In genomic region chrX:72987520-72987905, GRCm38 (mm10) we compare ENCODE assay signal across 9 mouse cellular contexts. TPM values are rescaled to one million over a fixed set of nuclear protein-coding genes. Genes with fewer than 3 reads are reported as not detected.
A peak's percentile ranks its signal among the peaks of the same experiment; 100 is the strongest.
DNase-seq lines count a peak whose midpoint lies in the region; ATAC-seq and TF ChIP-seq lines count a peak whose summit lies in the region.
"Had no signal": no experiment of that assay in that cellular context is flagged by ENCODE, and none has a peak within 500 bp of the region (broad histone marks: within the 10 kb centered on the region; RNA-seq: fewer than 3 reads in every experiment).

No protein-coding gene starts in this region.

- no peak overlapping the region for H3K9ac ChIP-seq in liver, embryonic 11.5 days (ENCODE audit: low read depth, low read length)
- H3K9ac ChIP-seq in stomach, embryonic 16.5 days (ENCODE audit: low read length) = peak overlapping the region; percentile 67

- peak overlapping the region; percentile 68 for H3K4me2 ChIP-seq in liver, embryonic 11.5 days
- peak overlapping the region; percentile 69 for H3K4me2 ChIP-seq in stomach, embryonic 16.5 days (ENCODE audit: low read depth, low read length)

- DNase-seq in heart, embryonic 10.5 days (ENCODE audit: low spot score) = no peak
- no peak for DNase-seq in heart, postnatal 25 days (ENCODE audit: low spot score)
- no peak for DNase-seq in testis, postnatal 14 days (ENCODE audit: low spot score)
- DNase-seq in liver, embryonic 11.5 days (ENCODE audit: low spot score) = no peak
- no peak for DNase-seq in urinary bladder, adult 18-20 months (ENCODE audit: low spot score in 2 of 2)
- no peak for DNase-seq in left cerebral cortex, adult 9 months (ENCODE audit: low spot score in 2 of 2)

- H3K9me3 ChIP-seq in heart, embryonic 10.5 days = no peaks in the 10 kb centered on the region
- no peaks in the 10 kb centered on the region for H3K9me3 ChIP-seq in liver, embryonic 11.5 days (ENCODE audit: control insufficient read depth, low read length)
- H3K9me3 ChIP-seq in stomach, embryonic 16.5 days (replicated peaks; ENCODE audit: control insufficient read depth, low read length) = no peaks in the 10 kb centered on the region

- ATAC-seq in liver, embryonic 11.5 days (replicated peaks; ENCODE audit: low FRiP score) = no peak
- no peak for ATAC-seq in stomach, embryonic 16.5 days (ENCODE audit: insufficient read depth, low FRiP score)

- intact Hi-C loops in heart, postnatal 25 days (cut with DNase I) = no loop called here

- peak overlapping the region; percentile 60 for H3K4me3 ChIP-seq in heart, embryonic 10.5 days
- peak overlapping the region; percentile 73 for H3K4me3 ChIP-seq in testis, adult 2 months (ENCODE audit: control insufficient read depth, low read depth, low read length)
- peak overlapping the region; percentile 41 for H3K4me3 ChIP-seq in liver, embryonic 11.5 days (ENCODE audit: low read depth, low read length)
- peak overlapping the region; percentile 46 for H3K4me3 ChIP-seq in stomach, embryonic 16.5 days (replicated peaks; ENCODE audit: low read length)

- no peak for TF ChIP-seq CTCF in testis, adult 2 months (IDR thresholded peaks at IDR 0.05; ENCODE audit: control insufficient read depth, insufficient read depth, insufficient replicate concordance, low read depth, low read length)

- H3K27ac ChIP-seq in heart, embryonic 10.5 days = peak overlapping the region; percentile 83
- no peak overlapping the region for H3K27ac ChIP-seq in testis, adult 2 months (ENCODE audit: control insufficient read depth, insufficient read depth, low read depth, low read length)
- H3K27ac ChIP-seq in liver, embryonic 11.5 days (ENCODE audit: low read depth, low read length) = no peak overlapping the region
- H3K27ac ChIP-seq in stomach, embryonic 16.5 days (ENCODE audit: low read length) = no peak overlapping the region

- H3K36me3 ChIP-seq in heart, embryonic 10.5 days = no peaks in the 10 kb centered on the region
- no peaks in the 10 kb centered on the region for H3K36me3 ChIP-seq in testis, adult 2 months (ENCODE audit: control insufficient read depth, insufficient read depth, low read length)
- H3K36me3 ChIP-seq in liver, embryonic 11.5 days (ENCODE audit: control insufficient read depth, insufficient read depth, low read length) = no peaks in the 10 kb centered on the region
- H3K36me3 ChIP-seq in stomach, embryonic 16.5 days (ENCODE audit: control insufficient read depth, insufficient read depth, low read length) = no peaks in the 10 kb centered on the region

- no peak for TF ChIP-seq POLR2A in testis, adult 2 months (IDR thresholded peaks at IDR 0.05; ENCODE audit: control insufficient read depth, low read depth, low read length)

- H3K27me3 ChIP-seq in heart, embryonic 10.5 days (ENCODE audit: insufficient read depth, poor library complexity, severe bottlenecking) = peaks cover 27% of the 10 kb centered on the region; the same call in 1 of the 2 replicates
- H3K27me3 ChIP-seq in testis, adult 2 months (ENCODE audit: control insufficient read depth, insufficient read depth, low read length) = no peaks in the 10 kb centered on the region
- peaks cover 36% of the 10 kb centered on the region for H3K27me3 ChIP-seq in liver, embryonic 11.5 days (replicated peaks; ENCODE audit: control insufficient read depth, insufficient read depth, low read length)
- H3K27me3 ChIP-seq in stomach, embryonic 16.5 days (ENCODE audit: control insufficient read depth, insufficient read depth, low read length) = no peaks in the 10 kb centered on the region

- H3K4me1 ChIP-seq in heart, embryonic 10.5 days = no peaks in the 10 kb centered on the region
- peaks cover 3% of the 10 kb centered on the region for H3K4me1 ChIP-seq in testis, adult 2 months (ENCODE audit: control insufficient read depth, insufficient read depth, low read length)
- H3K4me1 ChIP-seq in liver, embryonic 11.5 days (replicated peaks; ENCODE audit: control insufficient read depth, insufficient read depth, low read length) = no peaks in the 10 kb centered on the region; the same call in 1 of the 2 replicates
- no peaks in the 10 kb centered on the region for H3K4me1 ChIP-seq in stomach, embryonic 16.5 days (ENCODE audit: control insufficient read depth, insufficient read depth, low read length)

- WGBS in heart, embryonic 10.5 days = 19% methylated on average over 14 of the region's 14 CpGs
- WGBS in liver, embryonic 11.5 days = 21% methylated on average over 14 of the region's 14 CpGs
- 22% methylated on average over 14 of the region's 14 CpGs for whole genome bisulfite sequencing in stomach, embryonic 16.5 days

RNA-seq across cellular contexts. Expression of gene Zfp185, which starts 0.4 kb away (rescaled TPM):
- 5.7 and 7.2 TPM in 2 replicates for polyA plus RNA-seq in heart, embryonic 10.5 days (2016; fragmentation: Nextera tagmentation; extraction: Ambion mirVana)
- 1 to 10 TPM; 1.2 to 1.9 TPM for total RNA-seq in heart, postnatal 25 days (2021)
- 14.0 and 14.2 TPM in 2 replicates for polyA plus RNA-seq in testis, adult 2 months (2012; rRNA removed)
- polyA plus RNA-seq in liver, embryonic 11.5 days (2014; fragmentation: Nextera tagmentation; extraction: Ambion mirVana) = 2.0 and 2.4 TPM in 2 replicates
- polyA plus RNA-seq in stomach, embryonic 16.5 days (2015; fragmentation: Nextera tagmentation; extraction: Ambion mirVana) = 25.5 and 32.3 TPM in 2 replicates

RNA-seq across cellular contexts. Expression of gene Pnma5, which starts 49.4 kb away (rescaled TPM):
- 0.07 and 0.11 TPM in 2 replicates for polyA plus RNA-seq in heart, embryonic 10.5 days (2016; fragmentation: Nextera tagmentation; extraction: Ambion mirVana)
- not detected for total RNA-seq in heart, postnatal 25 days (2021)
- 1.7 and 2.0 TPM in 2 replicates for polyA plus RNA-seq in testis, adult 2 months (2012; rRNA removed)
- polyA plus RNA-seq in liver, embryonic 11.5 days (2014; fragmentation: Nextera tagmentation; extraction: Ambion mirVana) = not detected in 2 replicates
- polyA plus RNA-seq in stomach, embryonic 16.5 days (2015; fragmentation: Nextera tagmentation; extraction: Ambion mirVana) = 0.10 and 0.17 TPM in 2 replicates
- total RNA-seq: gastrocnemius, postnatal 10 days had no signal
